Mouse (Mus musculus) heart, embryonic 13.5 days (tissue): ENCODE data around the gene Serpine2. TPM values are rescaled to one million over a fixed set of nuclear protein-coding genes. Genes with fewer than 3 reads are reported as not detected.
A peak's percentile ranks its signal among the peaks of the same experiment; 100 is the strongest.

Experiments
- ATAC-seq: fragments of 200-750 bp; cut with Nextera tagmentation; 2 replicates; pipeline ENCODE4 v1.8.0; 2017; ENCODE audit warnings: moderate TSS enrichment; ENCODE audit not compliant: insufficient number of reproducible peaks, low FRiP score, low TSS enrichment; ENCODE audit errors: extremely low read depth
- H3K27ac ChIP-seq: fragments of 300-500 bp; sonication (generic); replicated peaks from 2 replicates; pipeline ENCODE4 v1.5.1; 2015; ENCODE audit warnings: moderate library complexity, mild to moderate bottlenecking, inconsistent platforms
- H3K27me3 ChIP-seq: fragments of 300-500 bp; sonication (generic); replicated peaks from 2 replicates; pipeline ENCODE4 v1.6.1; 2015; ENCODE audit warnings: mild to moderate bottlenecking, inconsistent platforms
- H3K36me3 ChIP-seq: fragments of 300-500 bp; sonication (generic); 2 replicates; pipeline ENCODE4 v1.6.1; 2015; ENCODE audit warnings: mild to moderate bottlenecking, inconsistent platforms
- H3K4me1 ChIP-seq: fragments of 300-500 bp; sonication (generic); 2 replicates; pipeline ENCODE4 v1.6.1; 2015; ENCODE audit warnings: inconsistent platforms
- H3K4me2 ChIP-seq: fragments of 300-500 bp; sonication (generic); 2 replicates; pipeline ENCODE4 v1.6.1; 2015; ENCODE audit warnings: inconsistent platforms, mild to moderate bottlenecking, moderate library complexity
- H3K4me3 ChIP-seq: fragments of 300-500 bp; sonication (generic); 2 replicates; pipeline ENCODE4 v1.5.1; 2015; ENCODE audit warnings: moderate library complexity, mild to moderate bottlenecking, inconsistent platforms
- H3K9ac ChIP-seq: fragments of 300-500 bp; sonication (generic); 2 replicates; pipeline ENCODE4 v1.6.1; 2015; ENCODE audit warnings: inconsistent platforms, mild to moderate bottlenecking, moderate library complexity
- H3K9me3 ChIP-seq: fragments of 300-500 bp; sonication (generic); 2 replicates; pipeline ENCODE4 v1.6.1; 2016; ENCODE audit warnings: inconsistent platforms
- WGBS: fragments of 180-500 bp; shearing (Covaris S2); methylation state at CpG from one replicate; pipeline ENCODE4 v1.1.7; 2015; ENCODE audit warnings: mixed read lengths; 5-methylcytosine and 5-hydroxymethylcytosine counted together
- polyA plus RNA-seq: library from polyadenylated mRNA; unstranded; fragments of >200 nt; fragmentation: Nextera tagmentation; extraction: Ambion mirVana; gene quantifications from 2 replicates; pipeline ENCODE4 v1.2.1, GENCODE M21; 2015

Gene Serpine2
- polyA plus RNA-seq: 144 and 148 TPM in 2 replicates

GRCm38 (mm10) chr1:79861130-79861942 lies at the start of gene Serpine2:
Gene Serpine2 (minus strand): TSS chr1:79861180.
- Histone ChIP-seq H3K27ac (peak within 1 kb of the TSS; percentile 70), H3K36me3 (no peaks in the 10 kb centered on the region), H3K4me1 (peaks cover 48% of the 10 kb centered on the region), H3K4me3 (peak within 1 kb of the TSS; percentile 16; the same call in 1 of the 2 replicates), H3K27me3 (no peaks in the 10 kb centered on the region), H3K4me2 (peak within 1 kb of the TSS; percentile 47), H3K9ac (peak within 1 kb of the TSS; percentile 59), H3K9me3 (no peaks in the 10 kb centered on the region)
- 37% methylated on average over 6 of the region's 6 CpGs for WGBS
- ATAC-seq: no peak

- WGBS: 44% methylated on average over 4 of the region's 4 CpGs
- no peaks in the 10 kb centered on the region for H3K9me3 ChIP-seq
- no peak overlapping the region for H3K4me2 ChIP-seq
- no peaks in the 10 kb centered on the region for H3K4me1 ChIP-seq
- no peak for ATAC-seq
- no peak overlapping the region for H3K27ac ChIP-seq
- H3K36me3 ChIP-seq: no peaks in the 10 kb centered on the region
- no peak overlapping the region for H3K4me3 ChIP-seq
- H3K27me3 ChIP-seq: no peaks in the 10 kb centered on the region
- H3K9ac ChIP-seq: no peak overlapping the region
Measured at GRCm38 (mm10) chr1:79907811-79908210, 46.8 kb upstream of the Serpine2 start.

GRCm38 (mm10) chr1:79905241-79905640 lies 44.3 kb upstream of the Serpine2 start:
- no peaks in the 10 kb centered on the region for H3K27me3 ChIP-seq
- H3K4me3 ChIP-seq: no peak overlapping the region
- ATAC-seq: no peak
- H3K27ac ChIP-seq: no peak overlapping the region
- H3K36me3 ChIP-seq: no peaks in the 10 kb centered on the region
- H3K9ac ChIP-seq: no peak overlapping the region
- no peaks in the 10 kb centered on the region for H3K4me1 ChIP-seq
- H3K9me3 ChIP-seq: no peaks in the 10 kb centered on the region
- no peak overlapping the region for H3K4me2 ChIP-seq
- 58% methylated on average over 3 of the region's 3 CpGs for WGBS

- H3K36me3 ChIP-seq: no peaks in the 10 kb centered on the region
- 53% methylated on average over 2 of the region's 2 CpGs for whole genome bisulfite sequencing
Measured at GRCm38 (mm10) chr1:79902901-79903300, 41.9 kb upstream of the Serpine2 start.

GRCm38 (mm10) chr1:79882648-79883047 lies 21.7 kb upstream of the Serpine2 start:
- no peak overlapping the region for H3K4me2 ChIP-seq
- peaks cover 46% of the 10 kb centered on the region for H3K4me1 ChIP-seq
- 0 out of 2 replicates have a peak, but pooled peaks cover 3% of the 10 kb centered on the region for H3K9me3 ChIP-seq
- no peaks in the 10 kb centered on the region for H3K36me3 ChIP-seq
- H3K9ac ChIP-seq: no peak overlapping the region
- H3K27me3 ChIP-seq: no peaks in the 10 kb centered on the region
- H3K27ac ChIP-seq: peak overlapping the region; percentile 67
- 0 out of 2 replicates have a peak, but pooled peaks have one; percentile 37 for ATAC-seq
- 6% methylated on average over 3 of the region's 3 CpGs for WGBS
- H3K4me3 ChIP-seq: no peak overlapping the region

More at GRCm38 (mm10) chr1:79902901-79903300, 41.9 kb upstream of the Serpine2 start:
- Histone ChIP-seq H3K9ac (no peak overlapping the region), H3K27me3 (no peaks in the 10 kb centered on the region), H3K4me2 (no peak overlapping the region), H3K4me1 (no peaks in the 10 kb centered on the region), H3K27ac (no peak overlapping the region), H3K4me3 (no peak overlapping the region), H3K9me3 (no peaks in the 10 kb centered on the region)
- ATAC-seq: no peak

- no peak for ATAC-seq
- Histone ChIP-seq H3K9ac (no peak overlapping the region), H3K4me2 (no peak overlapping the region), H3K27ac (no peak overlapping the region), H3K36me3 (no peaks in the 10 kb centered on the region), H3K4me1 (peaks cover 7% of the 10 kb centered on the region), H3K4me3 (no peak overlapping the region), H3K27me3 (no peaks in the 10 kb centered on the region), H3K9me3 (no peaks in the 10 kb centered on the region)
- 63% methylated on average over 3 of the region's 3 CpGs for WGBS
Measured at GRCm38 (mm10) chr1:79874741-79875140, 13.8 kb upstream of the Serpine2 start.

- Histone ChIP-seq H3K27me3 (no peaks in the 10 kb centered on the region), H3K4me2 (peak overlapping the region; percentile 47), H3K27ac (peak overlapping the region; percentile 70), H3K9ac (peak overlapping the region; percentile 59), H3K4me1 (peaks cover 53% of the 10 kb centered on the region), H3K9me3 (no peaks in the 10 kb centered on the region), H3K36me3 (no peaks in the 10 kb centered on the region), H3K4me3 (peak overlapping the region; percentile 16; the same call in 1 of the 2 replicates)
- WGBS: 25% methylated on average over 12 of the region's 12 CpGs
- ATAC-seq: peak; percentile 27; the same call in 1 of the 2 replicates
Measured at GRCm38 (mm10) chr1:79860411-79861039, 455 bp downstream of the Serpine2 start.

- Histone ChIP-seq H3K4me1 (peaks cover 53% of the 10 kb centered on the region), H3K9me3 (no peaks in the 10 kb centered on the region), H3K9ac (no peak overlapping the region), H3K4me2 (peak overlapping the region; percentile 47), H3K27me3 (no peaks in the 10 kb centered on the region), H3K4me3 (no peak overlapping the region), H3K36me3 (no peaks in the 10 kb centered on the region), H3K27ac (peak overlapping the region; percentile 70)
- 72% methylated on average over 5 of the region's 5 CpGs for WGBS
- no peak for ATAC-seq
Measured at GRCm38 (mm10) chr1:79859975-79860374, 1.0 kb downstream of the Serpine2 start.

- H3K4me1 ChIP-seq: peaks cover 53% of the 10 kb centered on the region
- no peaks in the 10 kb centered on the region for H3K27me3 ChIP-seq
- no peaks in the 10 kb centered on the region for H3K36me3 ChIP-seq
- no peaks in the 10 kb centered on the region for H3K9me3 ChIP-seq
- H3K9ac ChIP-seq: peak overlapping the region; percentile 92
- peak overlapping the region; percentile 86 for H3K4me3 ChIP-seq
- WGBS: 26% methylated on average over 4 of the region's 4 CpGs
- ATAC-seq: no peak
- H3K27ac ChIP-seq: 0 out of 2 replicates have a peak overlapping the region, but pooled peaks have one; percentile 24
- H3K4me2 ChIP-seq: peak overlapping the region; percentile 93
Measured at GRCm38 (mm10) chr1:79859026-79859425, 2.0 kb downstream of the Serpine2 start.

- Histone ChIP-seq H3K36me3 (no peaks in the 10 kb centered on the region), H3K27ac (0 out of 2 replicates have a peak overlapping the region, but pooled peaks have one; percentile 36), H3K4me1 (peaks cover 53% of the 10 kb centered on the region), H3K4me3 (peak overlapping the region; percentile 86), H3K9me3 (no peaks in the 10 kb centered on the region), H3K9ac (peak overlapping the region; percentile 92), H3K27me3 (no peaks in the 10 kb centered on the region), H3K4me2 (peak overlapping the region; percentile 93)
- ATAC-seq: peak; percentile 52; the same call in 1 of the 2 replicates
- under 1% methylated on average over 68 of the region's 76 CpGs for WGBS
Measured at GRCm38 (mm10) chr1:79858389-79858994, 2.5 kb downstream of the Serpine2 start.
